Mouse (Mus musculus): Measurements from ENCODE around the gene Grap.
A peak's percentile ranks its signal among the peaks of the same experiment; 100 is the strongest.
"Not testable (repeated sequence)": the region's sequence is repeated elsewhere in the genome, so short reads cannot be mapped to it uniquely, and the experiment has no call there.

Grap gene

DNA sequence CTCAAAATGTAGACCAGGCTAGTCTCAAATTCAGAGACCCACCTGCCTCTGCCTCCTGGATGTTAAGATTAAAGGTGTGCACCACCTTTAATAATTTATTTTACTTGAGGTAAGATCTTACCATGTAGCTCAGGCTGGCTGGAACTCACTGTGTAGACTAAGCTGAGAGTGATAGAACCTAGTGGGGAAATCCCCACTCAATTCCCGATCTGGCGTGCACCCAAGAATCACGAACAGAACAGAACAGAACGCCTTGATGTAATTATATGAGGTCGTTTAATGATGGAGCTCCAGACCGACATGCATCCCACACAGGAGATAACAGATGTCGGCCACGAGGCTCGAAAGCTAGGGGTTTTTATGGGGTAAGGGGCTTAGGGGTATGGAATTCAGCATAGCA lies 12.5 kb upstream of the Grap start:
- DNase-seq = not testable (repeated sequence)

DNA sequence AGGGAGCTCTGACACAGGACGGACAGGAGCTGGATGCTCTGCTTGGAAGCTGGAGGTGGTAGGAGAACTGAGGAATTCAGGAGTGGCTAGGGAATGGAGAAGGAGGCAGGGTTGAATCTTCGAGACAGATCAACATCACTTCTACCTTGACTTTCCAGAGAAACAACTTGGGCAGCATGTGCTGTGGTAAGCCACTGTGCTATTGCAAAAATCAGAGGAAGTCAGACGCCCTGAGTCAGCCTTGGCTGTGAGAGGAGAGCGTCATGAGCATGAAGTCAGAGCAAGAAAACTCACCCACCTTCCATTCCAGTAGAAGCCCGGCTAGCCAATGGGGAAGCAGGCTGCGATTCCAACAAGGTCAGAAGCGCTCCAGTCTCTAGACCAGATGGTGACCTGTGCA lies 11.0 kb upstream of the Grap start:
- no peak for DNase-seq

GRCm38 (mm10) chr11:61643184-61643961 lies 9.7 kb upstream of the Grap start:
- DNase-seq = no peak

- DNase-seq = no peak
Measured at GRCm38 (mm10) chr11:61644576-61645326, 8.3 kb upstream of the Grap start.

DNA sequence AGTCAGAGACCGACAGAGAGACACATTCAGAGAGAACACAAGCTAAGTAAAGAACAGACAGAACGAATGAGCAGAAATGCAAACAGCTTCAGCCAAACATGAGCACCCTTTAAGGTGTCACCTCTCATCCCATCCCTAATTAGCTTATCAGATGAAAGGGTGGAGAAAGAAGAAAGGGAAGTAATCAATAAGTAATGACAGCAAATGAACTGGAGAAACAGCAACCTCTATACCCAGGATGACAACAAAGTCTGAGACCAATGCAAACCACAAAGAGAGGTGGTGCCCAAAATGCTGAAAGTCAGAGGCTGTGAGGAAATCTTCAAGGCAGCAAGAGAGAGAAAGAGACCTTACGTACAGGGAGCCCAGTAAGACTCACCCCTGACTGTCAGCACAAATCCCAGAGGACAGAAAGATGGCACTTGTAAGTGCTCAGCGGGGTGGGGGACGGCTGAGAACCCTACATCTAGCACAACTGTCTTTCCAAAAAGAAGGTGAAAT lies 7.7 kb upstream of the Grap start:
- no peak for DNase-seq

GRCm38 (mm10) chr11:61646499-61647039 lies 6.5 kb upstream of the Grap start:
- DNase-seq = no peak

GRCm38 (mm10) chr11:61647110-61647910 lies 5.8 kb upstream of the Grap start:
- DNase-seq = no peak

- DNase-seq = no peak
Measured at GRCm38 (mm10) chr11:61647956-61648748, 4.9 kb upstream of the Grap start.

DNA sequence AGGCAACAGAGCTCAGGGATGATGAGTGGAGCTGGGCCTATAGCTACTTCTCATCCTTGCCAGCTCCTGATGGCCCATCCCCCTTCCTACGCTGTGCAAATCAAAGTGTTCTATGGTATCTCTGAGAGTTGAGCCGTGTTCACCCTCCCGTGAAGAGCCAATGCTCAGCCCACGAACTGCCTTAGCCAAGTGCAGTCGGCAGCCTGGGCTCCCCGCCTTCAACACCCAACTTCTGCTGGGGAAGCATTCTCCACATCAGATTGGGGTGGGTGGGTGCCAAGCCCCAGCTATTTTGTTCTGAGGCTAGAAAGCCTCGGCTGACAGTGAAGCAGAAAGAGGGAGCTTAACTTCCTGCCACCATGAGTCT lies 4.3 kb upstream of the Grap start:
- peak; percentile 53 for DNase-seq

DNA sequence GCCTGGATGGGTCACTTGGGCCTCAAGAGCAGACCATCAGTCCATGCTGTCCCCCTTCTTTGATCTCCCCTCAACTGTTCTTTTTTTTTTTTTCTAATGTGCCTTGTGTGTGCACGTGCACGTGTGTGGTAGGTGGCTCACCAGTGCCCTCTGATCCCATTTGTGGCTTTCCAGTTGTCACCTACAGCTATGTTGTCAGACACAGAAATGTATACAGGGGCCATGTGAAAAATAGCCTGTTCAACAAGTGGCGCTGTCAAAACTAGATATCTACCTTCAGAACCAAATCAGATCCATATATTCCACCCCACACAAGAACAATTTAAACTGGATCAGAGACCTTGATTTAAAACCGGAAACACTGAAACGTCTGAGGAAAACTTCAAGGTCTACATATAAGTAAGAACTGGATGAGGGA lies 3.9 kb upstream of the Grap start:
- DNase-seq = no peak

DNA sequence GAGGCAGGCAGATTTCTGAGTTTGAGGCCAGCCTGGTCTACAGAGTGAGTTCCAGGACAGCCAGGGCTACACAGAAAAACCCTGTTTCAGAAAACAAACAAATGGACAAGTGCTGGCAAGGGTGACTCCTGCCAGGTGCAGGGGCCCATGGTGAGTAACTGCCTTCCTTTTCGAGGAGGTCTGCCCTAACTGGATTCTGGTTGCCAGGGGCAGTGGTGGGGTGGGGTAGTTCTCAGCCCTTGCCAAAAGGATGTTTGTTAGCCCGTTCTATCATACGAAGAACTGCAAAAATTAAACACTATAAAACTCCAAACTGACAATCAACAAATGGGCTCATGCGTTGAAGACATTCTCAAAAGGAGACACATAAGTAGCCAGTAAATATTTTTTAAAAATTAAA lies 3.4 kb upstream of the Grap start:
- no peak for DNase-seq

GRCm38 (mm10) chr11:61650470-61651265 lies 2.4 kb upstream of the Grap start:
- DNase-seq = no peak

DNA sequence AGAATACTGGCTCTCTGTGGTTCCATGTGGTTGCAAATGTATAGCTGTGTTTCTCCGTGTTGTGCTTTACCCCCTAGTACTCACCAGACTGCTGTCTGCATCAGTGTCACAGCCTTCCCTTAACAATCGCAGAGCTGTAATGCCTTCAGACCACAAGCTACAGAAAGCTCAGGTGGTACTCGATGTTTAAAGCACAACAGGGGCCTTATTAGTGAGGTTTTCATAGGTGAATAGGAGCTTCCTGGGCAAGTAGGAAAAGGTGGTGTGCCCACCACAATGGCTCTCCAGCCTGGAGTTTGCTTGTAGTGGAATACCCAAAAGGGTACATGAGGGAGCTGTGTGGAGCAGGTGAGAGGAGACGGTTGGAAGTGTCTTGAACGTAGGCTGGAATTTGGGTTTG lies 849 bp upstream of the Grap start:
- no peak for DNase-seq

GRCm38 (mm10) chr11:61653568-61653967 lies 503 bp downstream of the Grap start:
- DNase-seq = no peak

GRCm38 (mm10) chr11:61654786-61655311 lies 1.8 kb downstream of the Grap start:
- DNase-seq = no peak

DNA sequence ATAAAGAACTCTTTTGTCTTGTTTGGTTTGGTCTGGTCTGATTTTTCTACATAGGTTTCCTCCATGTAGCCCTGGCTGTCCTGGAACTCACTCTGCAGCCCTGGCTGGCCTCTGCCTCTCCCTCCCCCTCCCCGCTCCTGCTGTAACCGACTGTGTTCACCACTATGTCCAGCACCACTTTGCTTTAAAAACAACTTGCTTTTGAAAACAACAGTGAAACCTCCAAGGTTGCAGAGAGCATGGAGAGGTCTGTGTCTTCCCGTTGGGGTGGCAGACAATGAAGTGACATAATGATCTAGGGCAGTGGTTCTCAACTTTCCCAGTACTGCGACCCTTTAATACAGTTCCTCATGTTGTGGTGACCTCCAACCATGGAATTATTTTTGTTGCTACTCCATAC lies 2.6 kb downstream of the Grap start:
- no peak for DNase-seq

DNA sequence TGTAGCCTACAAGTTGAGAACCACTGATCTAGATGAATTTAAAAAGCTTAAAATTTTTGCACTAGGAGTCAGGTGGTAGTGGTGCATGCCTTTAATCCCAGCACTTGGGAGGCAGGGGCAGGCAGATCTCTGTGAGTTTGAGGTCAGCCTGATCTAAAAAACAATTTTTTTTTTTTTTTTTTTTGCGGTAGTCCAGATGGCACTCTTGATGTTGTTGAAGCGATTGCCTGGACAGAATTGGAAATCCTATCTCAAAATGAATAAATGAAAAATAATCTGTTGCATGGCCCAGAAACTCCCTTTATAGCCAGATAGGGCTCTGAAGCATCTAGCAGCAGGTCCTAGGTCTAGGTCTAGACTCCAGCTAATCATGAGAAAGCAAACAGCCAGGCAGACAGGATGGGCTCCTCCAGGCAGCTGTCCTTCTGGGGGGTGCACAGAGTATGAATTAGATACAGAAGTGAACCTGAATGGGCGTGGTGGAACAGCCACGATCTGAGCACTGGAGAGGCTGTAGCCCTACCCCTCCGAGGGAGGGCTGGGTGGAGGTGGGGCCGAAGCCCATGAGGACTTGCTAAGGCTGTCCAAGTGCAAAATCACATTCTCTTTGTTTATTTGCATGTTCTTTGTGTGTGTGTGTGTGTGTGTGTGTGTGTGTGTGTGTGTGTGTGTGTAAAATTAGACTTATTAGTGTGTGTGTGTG lies 3.2 kb downstream of the Grap start:
- DNase-seq = no peak

- no peak for DNase-seq
Measured at GRCm38 (mm10) chr11:61657432-61657831, 4.4 kb downstream of the Grap start.

DNA sequence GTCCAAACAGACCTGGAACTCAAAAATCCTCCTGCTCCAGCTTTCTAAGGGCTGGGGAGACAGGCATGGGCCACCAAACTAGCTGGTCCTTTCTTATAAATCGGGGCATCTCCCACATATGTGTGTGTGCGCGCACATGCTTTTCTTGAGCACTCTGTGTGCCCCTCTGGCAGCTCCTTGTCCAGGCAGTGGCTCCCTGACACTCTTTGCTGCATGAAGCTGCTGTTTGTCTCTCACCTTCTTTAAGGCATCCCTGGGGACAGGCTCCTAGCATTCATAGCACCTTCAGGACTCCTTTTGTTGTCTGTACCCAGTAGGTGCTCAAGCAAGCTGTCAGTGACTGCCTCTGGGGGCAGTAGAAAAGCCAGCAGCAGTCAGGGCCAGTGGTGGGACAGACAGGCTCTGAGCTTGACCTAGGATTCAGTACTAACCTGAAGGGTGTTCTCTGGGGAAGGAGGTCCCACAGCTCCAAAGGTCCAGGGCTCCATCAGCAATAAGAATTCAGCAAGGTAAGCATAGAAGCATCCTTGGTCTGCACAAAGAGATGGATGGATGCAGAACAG lies 5.4 kb downstream of the Grap start:
- DNase-seq = no peak
